Mouse (Mus musculus) fibroblast of lung, adult 2 months (primary cell): Measurements from ENCODE around the gene Sco2.

Experiments
- DNase-seq: peaks from one replicate; pipeline ENCODE4 v3.0.0-alpha.2; 2011; ENCODE audit warnings: low read depth

Sco2 gene

DNA sequence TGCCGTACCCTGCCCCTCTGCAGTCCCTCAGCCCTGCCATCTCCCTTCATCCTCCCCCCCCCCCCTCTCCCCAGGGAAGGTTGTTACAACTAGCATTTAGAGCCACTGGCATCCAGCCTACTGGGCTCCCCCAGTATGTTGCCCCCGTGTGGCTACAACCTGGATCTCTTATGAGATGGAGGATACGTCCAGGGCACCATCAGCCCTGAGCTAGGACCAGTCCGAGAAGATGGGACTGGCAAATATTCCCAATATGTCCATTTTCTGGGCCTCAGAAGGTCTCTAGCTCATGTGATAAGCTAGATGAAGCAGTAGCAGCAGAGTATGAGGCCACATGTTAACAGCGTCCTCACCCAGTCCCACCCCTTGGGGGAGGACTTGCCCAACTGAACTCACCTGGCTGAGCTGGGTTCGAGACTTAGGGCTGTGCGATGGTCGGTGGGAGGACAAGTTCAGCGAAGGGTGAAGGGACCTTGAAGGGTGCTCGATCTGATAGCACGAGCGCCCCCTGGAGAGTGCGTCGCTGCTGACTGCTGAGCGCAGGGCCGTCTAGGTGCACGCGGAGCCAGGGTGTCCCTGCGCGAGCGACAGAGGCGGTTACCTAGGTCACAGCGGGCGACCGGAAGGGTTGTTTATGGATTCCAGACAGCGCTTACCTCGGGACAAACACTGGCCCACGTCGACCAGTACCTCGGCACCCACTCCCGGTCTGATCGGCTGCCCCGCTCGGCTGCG is 452 bp downstream of the Sco2 start:
- DNase-seq = peak; percentile 57

DNA sequence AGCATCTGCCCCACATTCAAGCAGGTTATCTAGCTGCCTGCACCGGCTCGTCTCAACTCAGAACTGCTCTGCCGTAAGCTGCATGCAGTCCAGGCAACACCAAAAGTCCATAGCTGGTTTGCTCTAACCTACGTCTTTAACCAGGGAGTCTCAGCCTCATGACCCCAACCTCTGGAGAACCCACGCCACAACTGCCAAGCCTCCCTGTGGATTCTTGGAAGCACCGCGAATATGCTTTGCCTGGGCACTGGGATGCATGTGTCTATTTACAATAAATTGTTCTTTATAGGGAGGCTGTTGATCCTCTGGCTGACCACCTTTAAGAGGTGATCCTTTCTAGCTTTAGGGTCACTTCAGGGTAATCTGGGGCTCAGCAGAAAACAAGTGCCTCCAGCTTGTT is 1.1 kb downstream of the Sco2 start:
- no peak for DNase-seq

DNA sequence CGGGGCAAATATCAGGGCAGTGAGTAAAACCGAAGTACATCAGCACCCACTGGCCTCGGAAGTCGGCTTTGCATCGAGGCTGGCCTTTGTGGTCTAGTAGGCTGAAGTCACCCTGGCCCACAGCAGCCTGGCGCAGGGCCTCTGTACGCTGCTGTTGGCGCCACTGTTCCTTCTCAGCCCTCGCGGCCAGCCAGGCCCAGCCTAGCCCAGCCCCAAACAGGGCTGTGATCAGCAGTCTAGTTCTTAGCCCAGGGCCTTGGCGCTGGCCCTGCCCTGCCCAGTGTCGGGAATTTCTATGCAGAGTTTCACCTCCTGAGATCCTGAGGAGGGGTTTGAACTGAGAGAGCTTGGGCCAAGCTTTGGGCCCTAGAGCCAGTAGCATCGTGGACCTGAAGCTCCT is 1.6 kb downstream of the Sco2 start:
- no peak for DNase-seq

DNA sequence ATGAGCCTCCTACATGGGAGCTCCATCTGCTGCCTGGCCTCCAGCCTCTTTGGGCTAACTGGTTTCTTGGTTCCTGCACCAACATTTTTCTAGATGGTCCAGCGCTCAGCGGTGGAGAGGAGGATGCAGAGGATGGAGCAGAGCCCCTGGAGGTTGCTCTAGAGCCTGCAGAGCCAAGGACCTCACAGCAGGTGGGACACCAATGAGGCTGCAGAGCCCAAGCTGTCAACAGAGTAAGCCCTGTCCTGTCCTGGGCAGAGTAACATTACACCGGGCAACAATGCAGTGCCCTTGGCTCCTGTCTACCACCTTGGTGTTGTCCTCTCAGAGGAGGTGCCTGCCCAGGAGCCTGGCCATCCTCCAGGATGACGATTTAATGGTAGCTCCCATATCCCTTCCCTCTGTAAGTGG is 8.5 kb downstream of the Sco2 start:
- DNase-seq = no peak

DNA sequence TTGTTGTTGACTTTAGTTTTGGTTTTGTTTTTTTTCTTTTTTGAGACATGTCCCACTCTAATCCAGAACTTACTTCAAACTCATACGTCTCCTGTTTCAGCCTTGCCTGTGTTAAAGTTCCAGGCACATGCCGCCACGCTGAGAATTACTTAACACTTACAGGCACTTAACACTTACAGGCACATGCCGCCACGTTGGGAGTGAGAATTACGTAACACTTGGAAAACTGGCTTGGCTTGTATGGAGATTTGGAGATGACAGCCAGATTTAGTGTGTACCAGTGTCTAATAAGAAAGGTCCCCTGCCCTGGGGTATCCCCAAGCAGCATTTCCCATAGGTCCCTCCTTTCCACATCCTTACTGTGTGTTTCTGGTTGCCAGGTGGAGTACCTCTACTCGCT is 10.6 kb downstream of the Sco2 start:
- no peak for DNase-seq

DNA sequence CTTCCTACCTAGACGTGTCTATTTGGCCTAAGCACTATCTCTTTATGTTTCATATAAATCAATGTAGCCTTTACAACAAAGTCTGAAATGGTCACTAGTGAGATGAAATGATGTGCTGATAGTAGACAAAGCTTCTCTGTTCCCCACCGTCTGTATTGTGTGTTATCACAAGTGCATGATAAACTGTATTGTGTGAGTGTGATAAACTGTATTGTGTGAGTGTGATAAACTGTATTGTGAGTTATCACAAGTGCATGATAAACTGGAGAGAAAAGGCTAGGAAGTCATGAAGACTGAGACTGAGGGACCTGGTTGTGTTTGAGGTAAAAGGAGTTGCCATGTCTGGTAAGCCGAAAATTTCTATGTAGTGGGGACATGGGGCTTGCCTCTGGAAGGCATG is 14.9 kb downstream of the Sco2 start:
- no peak for DNase-seq

DNA sequence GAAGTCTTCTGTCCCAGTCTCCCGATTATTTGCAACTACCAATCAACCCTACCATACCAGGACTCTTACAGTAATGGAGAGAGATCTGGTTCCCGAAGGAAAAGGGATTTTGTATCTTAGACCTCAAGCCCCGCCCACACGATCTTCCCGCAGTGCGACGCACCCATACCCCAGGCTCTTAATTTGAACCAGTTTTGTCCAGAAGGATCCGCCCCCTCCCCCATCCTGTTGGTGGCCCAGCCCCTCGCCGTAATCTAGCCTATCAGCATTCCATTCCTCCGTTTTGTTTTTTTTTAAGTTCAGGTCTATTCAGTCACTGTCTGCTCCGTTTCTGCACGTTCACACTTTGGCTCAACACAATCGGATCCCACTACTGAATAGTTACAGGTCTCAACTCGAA is 17.3 kb downstream of the Sco2 start:
- peak; percentile 61 for DNase-seq

DNA sequence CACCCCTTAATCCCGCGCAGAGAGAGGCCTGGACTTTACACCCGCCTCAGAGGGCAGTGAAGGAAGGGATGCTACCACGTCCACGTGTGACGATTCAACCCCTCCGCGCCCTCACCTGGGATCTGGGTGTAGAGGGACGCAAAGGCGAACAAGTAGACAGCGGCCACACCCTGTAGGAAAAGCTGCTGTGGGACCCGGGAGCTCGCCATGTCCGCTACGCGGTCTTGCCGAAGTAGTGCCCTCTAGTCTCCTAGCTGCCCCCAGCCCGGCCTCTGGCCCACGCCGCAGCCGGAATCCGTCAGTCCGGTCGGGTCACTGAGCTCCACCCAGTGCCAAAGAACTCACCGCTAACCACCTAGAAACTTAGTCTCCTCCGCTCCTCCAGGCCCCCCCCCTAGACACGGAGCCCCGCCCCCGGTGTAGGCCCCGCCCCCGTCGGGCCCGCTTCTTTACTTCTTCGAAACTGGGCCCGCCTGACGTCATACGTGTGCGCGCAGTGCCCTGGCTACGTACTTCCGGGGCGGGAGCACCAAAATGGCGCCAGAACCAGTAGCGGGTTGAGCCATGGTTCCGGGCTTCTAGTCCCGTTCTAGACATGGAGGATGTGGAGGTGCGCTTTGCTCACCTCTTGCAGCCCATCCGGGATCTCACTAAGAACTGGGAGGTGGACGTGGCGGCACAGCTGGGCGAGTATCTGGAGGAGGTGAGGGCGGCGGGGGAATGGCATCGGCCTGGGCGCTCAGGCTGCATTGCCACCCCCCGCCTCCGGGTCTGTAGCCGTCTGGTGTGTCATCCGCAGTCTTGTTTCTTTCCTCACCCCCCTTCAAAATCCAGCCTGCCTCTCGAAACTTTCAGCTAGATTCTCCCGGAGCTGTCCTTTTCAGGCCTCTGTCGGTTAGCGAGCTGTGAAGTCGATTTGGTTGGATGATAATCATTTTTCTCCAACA is 18.1 kb downstream of the Sco2 start, which contains the start of the genes Lmf2 and Ncaph2:
Lmf2 (minus strand) TSS at position 419 of the 947 bp plus-strand sequence.
Ncaph2 (plus strand) TSS at position 479 of the 947 bp plus-strand sequence.
- DNase-seq = peak; percentile 82

DNA sequence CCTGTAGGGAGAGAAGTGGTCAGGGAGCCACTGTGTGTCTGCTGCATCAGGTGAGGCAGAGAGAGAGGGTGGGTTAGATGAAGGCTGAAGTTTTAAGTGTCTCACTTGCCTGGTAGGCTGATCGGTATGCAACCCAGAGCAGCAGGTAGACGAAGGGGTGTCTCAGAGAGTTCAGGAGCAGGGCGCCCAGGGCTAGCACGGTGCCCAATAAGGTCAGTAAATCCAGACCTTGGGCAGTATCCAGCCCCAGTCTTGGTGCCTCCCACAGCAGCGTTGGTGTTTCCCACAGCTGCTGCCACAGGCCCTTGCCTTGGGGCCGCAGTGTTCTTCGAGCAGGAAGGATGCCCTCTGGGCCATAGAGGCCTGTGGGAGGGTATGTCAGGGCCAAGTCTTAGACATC is 19.2 kb downstream of the Sco2 start:
- DNase-seq = no peak

DNA sequence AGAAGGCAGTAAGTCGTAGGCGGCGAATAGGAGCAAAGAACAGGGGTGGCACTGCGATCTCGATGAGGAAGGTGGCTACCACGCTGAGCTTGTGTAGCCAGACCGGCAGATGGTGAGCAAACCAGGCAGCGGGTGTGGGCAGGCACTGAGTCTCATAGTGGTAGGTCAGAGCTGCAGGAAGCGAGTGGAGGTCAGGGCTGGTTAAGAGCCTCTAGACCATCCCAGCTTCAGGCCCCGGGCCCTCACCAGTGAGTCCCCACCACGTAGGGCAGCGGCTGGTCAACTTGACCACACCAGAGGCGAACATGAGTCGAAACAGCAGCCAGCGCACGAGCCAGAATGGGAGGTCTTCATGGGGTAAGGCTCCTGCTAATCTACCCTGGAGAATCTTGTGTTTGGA is 19.8 kb downstream of the Sco2 start:
- DNase-seq = no peak

DNA sequence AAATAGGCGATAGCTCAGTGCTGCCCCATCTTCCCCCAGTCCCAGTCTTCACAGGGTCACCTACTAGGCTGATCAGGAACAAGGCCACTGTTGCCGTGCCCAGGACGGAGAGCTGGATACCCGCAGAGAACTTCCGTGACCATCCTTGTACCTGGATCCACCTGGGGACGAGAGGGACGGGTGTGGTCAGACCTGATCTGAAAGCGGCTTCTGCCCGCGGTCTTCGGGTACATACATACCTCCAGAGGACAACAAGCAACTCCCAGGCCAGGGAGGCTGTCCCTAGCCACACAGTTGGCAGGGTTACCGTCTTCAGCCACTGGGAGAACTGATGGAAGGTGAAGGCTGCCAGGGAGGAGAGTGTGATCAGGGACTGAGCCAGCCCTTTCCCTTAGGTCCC is 20.9 kb downstream of the Sco2 start:
- no peak for DNase-seq

DNA sequence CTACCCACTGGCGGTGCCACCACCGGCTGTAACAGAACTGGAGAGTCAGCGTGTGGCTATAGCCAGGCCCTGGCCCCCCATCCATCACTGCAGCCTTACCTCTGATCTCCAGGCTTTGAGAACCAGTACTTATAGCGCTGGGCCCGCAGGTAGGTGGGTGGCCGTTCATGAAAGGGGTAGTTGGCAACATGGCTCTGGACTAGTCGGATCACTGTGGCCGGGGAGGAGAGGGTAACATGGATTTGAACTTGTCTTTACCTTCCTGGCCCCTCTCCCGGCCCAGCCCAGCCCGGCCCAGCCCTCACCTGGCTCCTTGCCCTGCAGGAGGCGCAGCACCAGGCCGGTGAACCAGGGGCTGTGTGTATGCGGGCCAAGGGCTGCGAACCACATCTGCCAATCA is 21.6 kb downstream of the Sco2 start:
- no peak for DNase-seq

DNA sequence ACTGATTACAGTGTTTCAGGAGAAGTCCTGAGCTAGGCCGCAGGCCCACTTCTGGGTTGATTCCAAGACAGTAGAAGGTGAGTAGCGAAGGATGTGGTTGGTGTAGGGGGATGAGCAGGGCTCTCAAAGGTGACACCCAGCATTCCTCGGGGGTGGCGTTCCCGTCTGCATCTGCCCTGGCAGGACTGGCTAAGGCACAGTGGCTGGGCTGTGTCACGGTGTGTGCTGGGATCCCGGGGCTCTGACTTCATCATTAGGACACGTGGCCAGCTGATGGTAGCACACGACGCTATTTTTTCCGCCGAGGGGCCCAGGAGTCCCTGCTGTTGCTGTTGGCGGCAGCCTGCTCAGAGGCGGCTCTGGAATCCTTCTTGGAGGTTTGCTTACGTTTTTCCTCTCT is 22.3 kb downstream of the Sco2 start:
- no peak for DNase-seq

DNA sequence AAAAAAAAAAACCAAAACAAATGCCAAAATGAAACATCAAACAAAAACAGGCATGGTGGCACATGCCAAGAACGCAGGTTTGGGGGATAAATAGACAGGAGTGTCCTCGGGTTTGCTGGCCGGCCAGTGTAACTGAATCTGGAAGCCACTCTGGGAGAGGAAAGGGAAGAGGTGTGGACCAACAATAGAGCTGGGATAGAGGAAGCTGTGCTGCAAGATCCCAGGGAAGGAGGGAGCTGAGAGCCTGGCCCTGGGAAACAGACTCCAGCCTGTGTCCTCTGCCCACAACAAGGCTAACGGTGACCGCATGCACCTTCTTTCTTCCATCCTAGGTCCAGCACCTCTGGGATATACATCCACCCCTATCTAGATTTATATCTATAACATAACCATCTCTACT is 23.2 kb downstream of the Sco2 start:
- no peak for DNase-seq

DNA sequence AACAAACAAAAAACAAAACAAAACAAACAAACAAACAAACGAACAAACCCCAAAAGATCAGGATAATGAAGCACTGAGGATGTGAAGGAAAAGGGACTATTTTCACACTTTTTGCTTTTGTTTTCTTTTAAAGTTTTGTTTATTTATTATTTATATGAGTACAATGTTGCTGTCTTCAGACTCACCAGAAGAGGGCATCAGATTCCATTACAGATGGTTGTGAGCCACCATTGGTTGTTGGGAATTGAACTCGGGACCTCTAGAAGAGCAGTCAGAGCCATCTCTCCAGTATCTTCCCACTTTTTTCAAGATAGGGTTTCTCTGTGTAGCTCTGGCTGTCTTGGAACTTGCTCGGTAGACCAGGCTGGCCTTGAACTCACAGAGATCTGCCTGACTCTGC is 30.3 kb downstream of the Sco2 start:
- DNase-seq = no peak

DNA sequence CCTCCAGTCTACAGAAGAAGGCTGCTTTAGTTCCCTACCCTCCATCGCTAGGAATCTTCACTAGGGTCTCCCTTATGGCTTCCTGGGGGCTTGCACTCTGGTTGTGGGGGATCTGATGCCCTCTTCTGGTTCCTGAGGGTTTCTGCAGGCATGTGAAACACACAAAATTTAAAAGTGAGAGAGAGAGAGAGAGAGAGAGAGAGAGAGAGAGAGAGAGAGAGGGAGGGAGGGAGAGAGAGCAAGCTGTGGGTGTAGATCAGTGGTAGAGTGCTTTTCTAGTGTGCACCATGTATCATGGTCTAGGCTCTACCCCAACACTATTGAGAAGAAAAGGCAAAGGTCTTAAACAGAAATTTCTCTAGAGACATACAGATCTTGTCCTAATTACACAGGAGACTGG is 32.0 kb downstream of the Sco2 start:
- DNase-seq = no peak

DNA sequence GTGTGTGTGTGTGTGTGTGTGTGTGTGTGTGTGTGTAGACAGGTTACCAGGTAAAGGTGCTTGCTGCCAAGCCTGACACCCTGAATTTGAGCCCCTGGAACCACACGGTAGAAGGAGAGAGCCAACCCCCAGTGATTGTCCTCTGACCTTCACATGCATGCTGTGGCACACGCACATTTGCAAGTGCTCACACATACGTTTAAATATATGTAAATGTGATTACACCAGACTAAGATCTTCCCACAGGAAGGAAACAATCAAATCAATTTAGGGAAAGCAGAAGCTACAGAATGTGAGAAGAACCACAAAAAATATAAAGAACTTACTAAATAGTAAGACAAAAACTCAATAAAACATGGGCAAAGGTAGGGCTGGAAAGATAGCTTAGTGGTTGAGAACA is 33.5 kb downstream of the Sco2 start:
- no peak for DNase-seq

DNA sequence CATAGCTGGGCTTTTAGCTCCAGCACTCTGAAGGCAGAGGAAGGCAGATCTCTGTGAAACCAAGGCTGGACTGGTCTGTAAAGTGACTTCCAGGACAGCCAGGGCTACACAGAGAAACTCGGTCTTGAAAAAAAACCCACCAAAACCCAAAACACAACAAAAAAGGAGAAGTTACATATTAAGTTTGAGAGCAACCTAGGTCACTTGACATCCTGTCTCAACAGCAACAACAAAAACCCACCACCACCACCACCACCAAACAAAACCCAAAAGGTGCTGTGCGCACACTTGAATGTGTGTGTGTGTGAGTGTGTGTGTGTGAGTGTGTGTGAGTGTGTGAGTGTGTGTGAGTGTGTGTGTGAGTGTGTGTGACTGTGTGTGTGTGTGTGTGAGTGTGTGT is 34.0 kb downstream of the Sco2 start:
- DNase-seq = no peak

DNA sequence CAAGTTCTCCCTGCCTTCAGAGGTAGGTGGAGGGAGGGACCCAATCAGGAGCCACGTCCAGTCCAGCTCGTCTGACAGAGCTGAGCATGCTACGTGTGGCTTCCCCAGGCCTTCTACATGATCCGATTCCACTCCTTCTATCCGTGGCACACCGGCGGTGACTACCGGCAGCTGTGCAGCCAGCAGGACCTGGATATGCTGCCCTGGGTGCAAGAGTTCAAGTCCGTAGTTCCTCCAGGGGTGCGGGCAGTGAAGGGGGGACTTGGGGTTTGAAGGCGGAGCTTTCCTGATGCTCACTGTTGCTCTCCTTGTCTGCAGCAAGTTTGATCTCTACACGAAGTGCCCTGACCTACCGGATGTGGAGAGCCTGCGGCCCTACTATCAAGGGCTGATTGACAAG is 37.2 kb downstream of the Sco2 start:
- no peak for DNase-seq

DNA sequence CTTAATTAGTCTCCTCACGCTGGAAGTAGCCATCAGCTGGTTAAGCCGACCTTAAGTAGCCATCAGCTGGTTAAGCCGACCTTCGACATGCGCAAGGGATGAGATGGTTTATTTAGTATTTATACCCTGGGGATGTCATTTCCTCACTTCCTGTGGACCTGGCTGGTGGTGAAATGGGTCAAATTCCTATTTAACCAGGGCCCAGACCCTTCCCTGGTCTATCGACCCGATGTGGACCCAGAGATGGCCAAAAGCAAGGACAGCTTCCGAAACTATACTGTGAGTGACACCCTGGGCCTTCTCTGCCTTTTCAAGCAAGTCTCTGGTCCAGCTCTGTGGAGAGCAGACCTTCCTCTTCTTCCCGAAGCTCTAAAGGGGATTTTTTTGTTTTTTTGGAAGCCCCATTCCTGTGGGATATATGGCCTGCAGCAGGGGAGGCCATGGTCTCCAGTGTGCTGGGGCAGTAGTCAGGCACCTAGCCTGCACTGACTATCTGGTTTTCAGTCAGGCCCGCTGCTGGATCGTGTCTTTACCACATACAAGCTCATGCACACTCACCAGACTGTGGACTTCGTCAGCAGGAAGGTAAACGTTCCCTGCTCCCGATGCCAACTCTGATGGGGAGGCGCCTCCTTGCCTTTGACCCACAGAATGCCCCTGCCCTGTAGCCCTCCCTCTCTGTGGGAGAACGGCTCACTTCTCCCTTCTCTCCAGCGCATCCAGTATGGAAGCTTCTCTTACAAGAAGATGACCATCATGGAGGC is 38.7 kb downstream of the Sco2 start:
- no peak for DNase-seq

DNA sequence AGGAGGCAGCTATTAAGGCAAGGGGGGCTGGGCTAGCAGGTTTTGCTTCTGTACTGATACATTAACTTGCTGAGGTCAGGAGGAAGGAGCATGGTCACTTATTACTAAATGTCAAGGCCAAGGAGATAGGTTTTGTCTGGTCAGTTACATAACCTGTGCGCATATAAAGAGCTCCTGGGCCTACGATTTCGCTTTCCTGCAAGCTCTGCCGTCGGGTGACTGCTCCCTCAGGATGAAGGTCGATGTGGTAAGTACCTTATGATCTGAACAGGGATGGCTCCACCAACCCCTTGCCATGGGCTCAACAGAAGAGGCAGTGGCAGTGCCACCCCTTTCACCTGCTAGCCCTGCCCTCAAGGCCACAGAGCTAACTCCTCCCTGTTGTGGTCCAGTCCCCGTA is 39.4 kb downstream of the Sco2 start, which contains the start of gene Miox:
Miox (plus strand) TSS at position 128 of the 400 bp plus-strand sequence.
- no peak for DNase-seq

DNA sequence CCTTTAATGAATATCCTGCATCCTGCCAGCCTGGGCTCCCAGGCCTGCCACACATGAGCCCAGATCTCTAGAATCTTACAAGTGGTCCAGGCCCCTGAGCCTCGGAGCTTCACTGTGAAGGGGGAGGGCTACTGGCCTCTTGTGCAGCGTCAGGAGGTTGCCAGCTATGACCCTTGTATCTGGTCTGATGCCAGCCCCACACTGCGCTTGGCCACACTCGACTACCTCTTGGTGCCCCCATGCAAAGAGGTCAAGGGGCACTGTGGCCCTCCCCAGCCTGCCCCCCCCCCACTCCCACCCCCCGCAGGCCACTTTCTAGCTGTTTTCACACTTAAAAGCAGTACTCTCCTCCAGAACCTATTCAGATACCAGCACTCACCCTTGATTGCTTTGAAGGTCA is 47.2 kb downstream of the Sco2 start:
- no peak for DNase-seq
